Mouse (Mus musculus): Measurements from ENCODE around the gene Adamtsl1. TPM values are rescaled to one million over a fixed set of nuclear protein-coding genes. Genes with fewer than 3 reads are reported as not detected.

Gene Adamtsl1
- polyA plus RNA-seq, 1 experiment from 2014 or later = 5.2 TPM

GRCm38 (mm10) chr4:86309178-86309577 lies 795.2 kb downstream of the Adamtsl1 start:
- WGBS = 40% methylated on average over 2 of the region's 2 CpGs
- Histone ChIP-seq H3K9me3 (ENCODE audit: low read length) (no peaks in the 10 kb centered on the region), H3K4me2 (replicated peaks; ENCODE audit: low read depth, low read length) (no peak overlapping the region), H3K4me3 (ENCODE audit: low read depth, low read length) (no peak overlapping the region), H3K27ac (ENCODE audit: low read length) (no peak overlapping the region), H3K9ac (replicated peaks; ENCODE audit: low read depth) (no peak overlapping the region), H3K27me3 (replicated peaks; ENCODE audit: insufficient read depth, low read length) (no peaks in the 10 kb centered on the region), H3K36me3 (ENCODE audit: insufficient read depth, low read length) (no peaks in the 10 kb centered on the region), H3K4me1 (ENCODE audit: insufficient read depth, low read depth, low read length) (peaks cover 9% of the 10 kb centered on the region; the same call in 1 of the 2 replicates)
- DNase-seq (ENCODE audit: low spot score) (no peak), ATAC-seq (no peak)
- no peak; the same call in 1 of the 2 replicates for TF ChIP-seq EP300 (IDR thresholded peaks at IDR 0.05)
- no peak for TF ChIP-seq CTCF (IDR thresholded peaks at IDR 0.05)

DNA sequence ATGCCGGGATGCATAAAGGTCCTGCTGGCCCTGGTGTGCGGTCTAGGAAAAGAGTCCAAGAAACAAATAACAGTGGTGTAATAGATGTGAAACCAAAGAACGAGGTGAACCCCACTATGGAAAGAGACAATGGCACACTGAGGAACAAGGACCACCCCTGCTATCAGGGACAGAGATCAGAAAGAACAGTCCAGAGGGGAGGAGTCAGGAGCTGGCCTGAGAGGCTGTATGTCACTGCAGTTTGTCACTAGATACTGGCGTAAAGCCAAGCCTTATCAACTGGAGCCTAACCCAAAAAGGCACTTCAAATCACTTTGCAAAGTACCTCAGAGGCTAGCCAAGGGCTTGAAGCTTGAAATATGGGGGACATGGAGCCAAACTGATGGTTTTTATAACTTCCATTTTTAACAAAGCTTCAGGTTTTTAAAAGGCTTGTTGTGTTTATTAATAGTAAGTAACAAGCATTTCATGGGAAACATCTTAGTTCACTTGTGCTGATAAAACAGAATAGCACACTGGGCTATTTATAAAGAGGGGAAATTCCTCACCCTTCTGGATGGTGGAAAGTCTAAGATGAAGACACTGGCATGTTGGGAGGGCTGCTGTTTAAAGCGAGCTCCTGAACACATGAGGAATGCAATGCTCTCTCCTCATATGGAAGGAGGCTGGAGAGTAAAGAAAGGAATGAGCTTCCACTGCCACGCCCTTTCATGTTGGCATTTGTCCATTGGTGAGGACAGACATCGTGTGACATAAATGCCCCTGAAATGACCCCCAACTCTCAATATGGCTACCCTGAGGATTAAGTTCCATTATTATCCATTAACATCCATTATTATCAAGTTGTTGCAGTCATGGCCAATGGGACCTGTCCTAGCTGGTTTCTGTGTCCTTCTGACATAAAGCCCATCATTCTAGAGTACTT lies 797.1 kb downstream of the Adamtsl1 start:
- H3K4me2 ChIP-seq (replicated peaks; ENCODE audit: low read depth, low read length) = no peak overlapping the region
- TF ChIP-seq CTCF (IDR thresholded peaks at IDR 0.05) = no peak
- no peak for TF ChIP-seq EP300 (IDR thresholded peaks at IDR 0.05)
- ATAC-seq = no peak
- no peaks in the 10 kb centered on the region for H3K36me3 ChIP-seq (ENCODE audit: insufficient read depth, low read length)
- no peak overlapping the region for H3K27ac ChIP-seq (ENCODE audit: low read length)
- H3K9me3 ChIP-seq (ENCODE audit: low read length) = no peaks in the 10 kb centered on the region
- 44% methylated on average over 7 of the region's 7 CpGs for WGBS
- H3K4me3 ChIP-seq (ENCODE audit: low read depth, low read length) = no peak overlapping the region
- peak; percentile 40 for DNase-seq (ENCODE audit: low spot score)
- peaks cover 12% of the 10 kb centered on the region; the same call in 1 of the 2 replicates for H3K4me1 ChIP-seq (ENCODE audit: insufficient read depth, low read depth, low read length)
- no peaks in the 10 kb centered on the region for H3K27me3 ChIP-seq (replicated peaks; ENCODE audit: insufficient read depth, low read length)
- no peak overlapping the region for H3K9ac ChIP-seq (replicated peaks; ENCODE audit: low read depth)

GRCm38 (mm10) chr4:86312366-86312765 lies 798.4 kb downstream of the Adamtsl1 start:
- no peak overlapping the region for H3K27ac ChIP-seq (ENCODE audit: low read length)

DNA sequence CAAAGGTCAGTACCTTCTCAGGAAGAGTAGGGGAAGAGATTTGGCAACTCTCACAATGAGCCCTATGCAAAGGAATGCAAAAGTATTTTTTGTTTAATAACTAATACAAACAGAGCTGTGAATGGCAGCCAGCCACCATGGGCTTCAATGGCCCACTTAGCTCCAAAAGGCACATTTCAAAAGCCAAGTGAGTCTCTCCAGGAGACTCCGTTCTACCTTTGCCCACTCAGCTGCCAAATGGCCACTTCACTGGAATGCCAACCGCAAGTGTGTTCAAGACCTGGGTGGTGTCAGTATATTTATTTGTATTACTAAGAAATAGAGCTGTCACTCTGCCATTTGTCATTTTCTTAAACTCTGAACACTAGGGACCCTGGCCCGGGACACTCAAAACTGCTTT lies 800.5 kb downstream of the Adamtsl1 start:
- DNase-seq (ENCODE audit: low spot score) = peak; percentile 87
- peak; percentile 90 for TF ChIP-seq EP300 (IDR thresholded peaks at IDR 0.05)
- no peak for TF ChIP-seq CTCF (IDR thresholded peaks at IDR 0.05)
- H3K9me3 ChIP-seq (ENCODE audit: low read length) = no peaks in the 10 kb centered on the region
- no peaks in the 10 kb centered on the region for H3K36me3 ChIP-seq (ENCODE audit: insufficient read depth, low read length)
- no peak overlapping the region for H3K9ac ChIP-seq (replicated peaks; ENCODE audit: low read depth)
- peak; percentile 89 for ATAC-seq
- H3K27ac ChIP-seq (ENCODE audit: low read length) = peak overlapping the region; percentile 15; the same call in 1 of the 2 replicates
- no peaks in the 10 kb centered on the region for H3K27me3 ChIP-seq (replicated peaks; ENCODE audit: insufficient read depth, low read length)
- peaks cover 16% of the 10 kb centered on the region; the same call in 1 of the 2 replicates for H3K4me1 ChIP-seq (ENCODE audit: insufficient read depth, low read depth, low read length)
- WGBS = 28% methylated on average over 3 of the region's 3 CpGs
- H3K4me3 ChIP-seq (ENCODE audit: low read depth, low read length) = no peak overlapping the region
- no peak overlapping the region for H3K4me2 ChIP-seq (replicated peaks; ENCODE audit: low read depth, low read length)

More at GRCm38 (mm10) chr4:86312366-86312765, 798.4 kb downstream of the Adamtsl1 start:
- Histone ChIP-seq H3K4me3 (ENCODE audit: low read depth, low read length) (no peak overlapping the region), H3K4me1 (ENCODE audit: insufficient read depth, low read depth, low read length) (peaks cover 12% of the 10 kb centered on the region; the same call in 1 of the 2 replicates), H3K27me3 (replicated peaks; ENCODE audit: insufficient read depth, low read length) (no peaks in the 10 kb centered on the region), H3K4me2 (replicated peaks; ENCODE audit: low read depth, low read length) (no peak overlapping the region), H3K36me3 (ENCODE audit: insufficient read depth, low read length) (no peaks in the 10 kb centered on the region), H3K9me3 (ENCODE audit: low read length) (no peaks in the 10 kb centered on the region), H3K9ac (replicated peaks; ENCODE audit: low read depth) (no peak overlapping the region)
- no peak for TF ChIP-seq CTCF (IDR thresholded peaks at IDR 0.05)
- WGBS = 85% methylated on average over 2 of the region's 2 CpGs
- ATAC-seq (no peak), DNase-seq (ENCODE audit: low spot score) (no peak)

GRCm38 (mm10) chr4:86315122-86315521 lies 801.1 kb downstream of the Adamtsl1 start:
- no peak overlapping the region for H3K4me3 ChIP-seq (ENCODE audit: low read depth, low read length)
- no peak overlapping the region for H3K27ac ChIP-seq (ENCODE audit: low read length)
- DNase-seq (ENCODE audit: low spot score) (peak; percentile 14), ATAC-seq (no peak)
- no peaks in the 10 kb centered on the region for H3K36me3 ChIP-seq (ENCODE audit: insufficient read depth, low read length)
- peaks cover 16% of the 10 kb centered on the region; the same call in 1 of the 2 replicates for H3K4me1 ChIP-seq (ENCODE audit: insufficient read depth, low read depth, low read length)
- H3K27me3 ChIP-seq (replicated peaks; ENCODE audit: insufficient read depth, low read length) = no peaks in the 10 kb centered on the region
- no peak overlapping the region for H3K9ac ChIP-seq (replicated peaks; ENCODE audit: low read depth)
- WGBS = 44% methylated on average over 4 of the region's 4 CpGs
- TF ChIP-seq CTCF (IDR thresholded peaks at IDR 0.05) (no peak), EP300 (IDR thresholded peaks at IDR 0.05) (no peak)
- no peaks in the 10 kb centered on the region for H3K9me3 ChIP-seq (ENCODE audit: low read length)
- no peak overlapping the region for H3K4me2 ChIP-seq (replicated peaks; ENCODE audit: low read depth, low read length)

DNA sequence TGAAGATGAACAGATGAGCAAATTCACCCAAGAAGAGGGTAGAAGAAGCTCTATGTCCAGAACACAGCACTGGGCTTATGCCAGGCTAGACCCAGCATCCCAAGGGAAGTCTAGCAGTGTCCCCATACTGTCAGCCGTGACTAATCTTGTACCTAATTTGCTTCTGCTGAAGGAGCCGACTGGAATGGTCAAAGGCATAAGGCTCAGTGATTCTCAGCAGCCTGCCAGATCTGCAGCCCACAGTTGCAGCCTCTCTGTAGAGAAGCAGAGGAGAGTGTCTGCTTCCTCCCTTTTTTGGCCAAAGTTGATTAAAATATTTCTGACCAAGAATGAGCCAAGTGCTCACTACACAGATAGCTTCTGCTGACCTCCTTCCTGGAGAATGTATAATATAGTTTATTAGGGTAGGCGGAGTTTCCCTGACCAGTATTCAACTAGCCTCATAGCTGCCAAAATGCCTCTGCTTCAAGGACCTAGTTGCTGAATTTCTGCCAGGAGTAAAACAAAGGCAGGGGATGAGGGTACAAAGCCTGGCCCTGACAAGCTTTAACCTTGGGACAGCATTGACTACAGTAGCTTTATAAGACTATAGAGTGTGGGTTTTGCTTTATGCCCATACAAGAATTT lies 804.1 kb downstream of the Adamtsl1 start:
- ATAC-seq (no peak), DNase-seq (ENCODE audit: low spot score) (peak; percentile 50)
- WGBS = 36% methylated on average over 3 of the region's 3 CpGs
- no peak overlapping the region for H3K4me3 ChIP-seq (ENCODE audit: low read depth, low read length)
- peaks cover 7% of the 10 kb centered on the region; the same call in 1 of the 2 replicates for H3K4me1 ChIP-seq (ENCODE audit: insufficient read depth, low read depth, low read length)
- H3K4me2 ChIP-seq (replicated peaks; ENCODE audit: low read depth, low read length) = no peak overlapping the region
- H3K27ac ChIP-seq (ENCODE audit: low read length) = no peak overlapping the region
- H3K9me3 ChIP-seq (ENCODE audit: low read length) = no peaks in the 10 kb centered on the region
- no peak overlapping the region for H3K9ac ChIP-seq (replicated peaks; ENCODE audit: low read depth)
- no peaks in the 10 kb centered on the region for H3K36me3 ChIP-seq (ENCODE audit: insufficient read depth, low read length)
- H3K27me3 ChIP-seq (replicated peaks; ENCODE audit: insufficient read depth, low read length) = no peaks in the 10 kb centered on the region
- TF ChIP-seq EP300 (IDR thresholded peaks at IDR 0.05) = no peak
- TF ChIP-seq CTCF (IDR thresholded peaks at IDR 0.05) = no peak
